Mouse (Mus musculus): ENCODE results near the gene Kynu.

Gene Kynu

DNA sequence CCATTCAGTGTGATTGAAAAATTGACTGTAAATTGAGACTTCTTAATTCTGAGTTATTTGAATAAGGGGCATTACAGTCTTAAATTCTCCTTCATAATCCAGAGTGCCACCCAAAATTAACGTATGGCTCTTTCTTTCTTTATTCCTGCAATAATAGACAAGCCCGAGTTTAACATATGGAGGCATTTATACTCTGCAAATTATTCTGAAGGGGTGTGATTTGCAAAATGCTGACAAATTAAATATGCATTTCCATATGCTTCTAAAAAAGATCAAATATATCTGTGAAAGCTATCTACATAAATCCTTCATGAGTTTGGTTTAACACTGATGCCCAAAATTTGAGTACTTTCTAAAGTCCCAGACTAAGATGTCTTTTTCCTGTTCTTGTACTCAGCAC lies 91.8 kb downstream of the Kynu start:
- no peak for DNase-seq (ENCODE audit: low spot score)

DNA sequence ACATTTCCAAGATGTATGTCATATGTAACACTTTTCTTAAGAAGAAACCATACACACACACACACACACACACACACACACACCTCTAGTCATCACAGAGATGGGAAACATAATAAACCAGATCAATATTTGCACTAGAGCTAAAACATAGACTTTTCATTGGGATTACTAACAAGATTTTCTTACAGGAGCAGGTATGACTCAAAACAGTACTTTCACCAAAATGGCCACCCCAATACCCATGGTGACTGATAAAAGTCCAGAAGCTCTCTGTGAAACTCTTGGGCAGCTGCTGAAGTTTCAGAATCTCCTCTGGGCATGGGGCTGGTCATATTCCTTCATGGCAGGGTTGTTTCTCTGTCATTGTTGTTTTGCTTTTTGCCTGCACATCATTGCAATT lies 114.5 kb downstream of the Kynu start:
- DNase-seq (ENCODE audit: low spot score), result no peak

DNA sequence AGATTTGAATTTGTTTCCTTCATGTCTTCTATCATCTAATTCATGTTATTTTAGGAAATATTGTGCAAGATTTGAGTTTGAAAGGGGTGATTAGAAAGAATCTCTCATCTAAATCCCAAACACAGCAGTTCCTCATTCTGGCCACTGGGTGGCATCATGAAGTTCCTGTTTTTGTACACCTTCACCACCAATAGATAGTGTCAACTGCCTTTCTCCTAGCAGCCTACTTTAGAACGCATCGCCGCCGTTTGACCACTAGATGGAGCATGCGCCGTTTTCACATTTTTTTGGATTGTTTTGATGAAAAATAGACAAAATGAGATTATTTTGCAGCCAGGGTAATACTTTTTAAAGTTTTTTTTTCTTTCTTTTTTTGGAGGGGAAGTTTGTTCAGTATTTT lies 118.5 kb downstream of the Kynu start:
- DNase-seq (ENCODE audit: low spot score), result peak; percentile 71

DNA sequence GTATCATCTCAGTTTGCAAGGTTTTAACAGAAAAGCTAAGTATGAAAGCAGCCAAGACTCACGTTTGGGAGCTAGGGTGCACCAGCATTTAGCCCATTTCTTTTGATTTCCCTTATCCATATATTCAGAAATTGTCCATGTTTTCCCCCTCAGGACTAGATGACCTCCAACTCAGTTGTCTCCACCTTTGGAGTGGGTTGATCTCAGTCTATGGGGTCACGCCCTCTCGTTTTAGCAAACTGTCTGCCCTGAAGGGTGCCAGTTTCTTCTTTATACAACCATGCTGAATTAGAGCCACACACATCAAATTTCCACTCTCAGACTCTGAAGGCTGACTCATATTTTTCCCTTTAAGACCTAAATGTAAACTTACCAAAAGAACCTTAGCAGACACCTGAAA lies 119.0 kb downstream of the Kynu start:
- no peak for DNase-seq (ENCODE audit: low spot score)

DNA sequence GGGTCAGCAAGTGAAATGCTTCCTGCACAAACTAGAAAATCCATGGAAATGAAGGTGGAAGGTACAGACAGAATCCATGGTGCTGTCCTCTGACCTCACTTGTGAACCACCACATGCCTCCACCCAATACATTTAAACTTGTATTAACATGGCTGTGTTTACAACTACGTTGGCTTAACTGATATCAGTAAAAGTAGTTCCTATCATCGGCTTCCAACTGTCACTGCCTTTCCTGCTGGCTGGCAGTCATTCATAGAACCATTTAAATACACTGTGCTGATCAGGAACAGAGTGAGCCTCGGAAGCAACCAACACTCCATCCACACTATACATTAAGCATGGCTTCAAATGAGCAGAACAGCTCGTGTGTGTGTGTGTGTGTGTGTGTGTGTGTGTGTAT lies 120.1 kb downstream of the Kynu start:
- no peak for DNase-seq (ENCODE audit: low spot score)

DNA sequence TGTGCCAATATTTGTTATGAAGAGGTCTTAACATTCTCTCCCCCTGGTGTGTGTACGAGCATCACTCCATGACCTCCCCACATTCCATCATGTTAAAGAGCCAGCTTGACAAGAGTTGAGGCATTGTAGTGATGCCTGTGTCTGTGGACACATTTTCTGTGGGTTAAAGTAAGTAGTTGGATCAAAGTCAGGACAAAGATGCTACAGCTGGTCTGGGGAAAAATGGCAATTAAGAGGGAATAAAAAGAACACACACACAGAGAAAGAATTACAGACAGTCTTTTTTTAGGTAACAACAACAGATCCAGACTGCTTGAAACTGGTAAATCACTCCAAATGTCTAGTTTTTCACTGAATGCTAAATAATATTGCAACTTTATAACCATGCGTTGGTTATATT lies 135.3 kb downstream of the Kynu start:
- no peak for DNase-seq (ENCODE audit: low spot score)

DNA sequence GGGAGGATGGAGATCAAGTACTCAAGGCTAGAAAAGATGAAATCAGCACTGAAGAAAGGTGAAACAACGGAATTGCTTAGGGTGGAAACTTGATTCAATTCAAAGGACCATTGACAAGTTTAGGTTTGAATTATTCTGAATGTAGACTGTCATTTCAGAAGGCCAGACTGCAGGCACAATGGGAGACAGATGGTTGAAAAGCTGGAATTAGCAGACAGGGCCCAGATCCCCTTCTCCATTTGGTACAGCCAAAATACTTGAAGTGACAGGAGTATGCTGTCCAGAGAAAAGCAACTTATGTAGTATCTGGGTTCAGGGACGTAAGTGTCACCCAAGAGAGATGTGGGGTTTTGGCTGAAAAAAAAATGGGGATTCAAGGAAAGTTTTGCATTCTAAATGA lies 136.2 kb downstream of the Kynu start:
- DNase-seq (ENCODE audit: low spot score), result no peak

DNA sequence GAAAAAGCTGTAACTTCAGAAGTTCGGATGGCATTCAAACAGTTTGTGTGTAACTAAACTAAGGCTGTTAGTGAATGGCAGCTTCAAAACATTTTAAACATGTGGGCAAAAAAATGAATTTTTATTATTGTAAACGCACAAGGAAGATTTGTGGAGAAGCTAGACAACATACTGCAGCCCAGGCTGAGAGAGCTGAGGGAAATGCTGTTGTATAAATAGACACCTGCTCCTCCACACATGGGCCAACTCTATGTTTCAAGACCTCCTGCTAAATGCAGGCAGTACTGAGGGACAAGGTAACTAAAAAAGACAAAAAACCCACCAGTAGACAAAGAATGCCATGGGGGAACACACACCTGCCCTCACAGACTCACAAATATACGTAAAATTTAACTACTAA lies 140.5 kb downstream of the Kynu start:
- no peak for DNase-seq (ENCODE audit: low spot score)

DNA sequence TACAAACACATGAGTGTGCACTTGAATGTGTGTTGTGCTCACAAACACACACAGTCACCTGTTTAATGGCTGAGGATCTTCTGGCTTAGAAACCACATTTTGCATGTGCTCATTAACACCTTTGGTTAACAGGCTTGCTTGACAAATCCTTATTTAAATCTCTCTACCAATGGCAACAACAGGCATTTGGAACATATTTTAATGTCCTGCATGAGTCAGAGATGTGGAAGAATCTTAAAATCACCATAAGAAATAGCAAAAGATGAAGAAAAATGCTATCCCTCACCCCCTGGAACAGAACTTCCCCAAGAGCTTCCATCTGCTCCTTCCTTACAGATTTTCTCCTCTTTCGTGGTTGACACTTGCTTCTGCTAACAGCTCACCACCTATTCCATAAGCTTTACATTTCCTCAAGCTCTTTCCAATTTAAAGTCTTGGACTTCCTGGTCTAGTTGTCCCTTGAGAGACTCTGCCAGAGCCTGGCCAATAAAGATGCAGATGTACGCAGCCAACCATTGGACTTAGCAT lies 157.5 kb downstream of the Kynu start:
- no peak for DNase-seq (ENCODE audit: low spot score)

DNA sequence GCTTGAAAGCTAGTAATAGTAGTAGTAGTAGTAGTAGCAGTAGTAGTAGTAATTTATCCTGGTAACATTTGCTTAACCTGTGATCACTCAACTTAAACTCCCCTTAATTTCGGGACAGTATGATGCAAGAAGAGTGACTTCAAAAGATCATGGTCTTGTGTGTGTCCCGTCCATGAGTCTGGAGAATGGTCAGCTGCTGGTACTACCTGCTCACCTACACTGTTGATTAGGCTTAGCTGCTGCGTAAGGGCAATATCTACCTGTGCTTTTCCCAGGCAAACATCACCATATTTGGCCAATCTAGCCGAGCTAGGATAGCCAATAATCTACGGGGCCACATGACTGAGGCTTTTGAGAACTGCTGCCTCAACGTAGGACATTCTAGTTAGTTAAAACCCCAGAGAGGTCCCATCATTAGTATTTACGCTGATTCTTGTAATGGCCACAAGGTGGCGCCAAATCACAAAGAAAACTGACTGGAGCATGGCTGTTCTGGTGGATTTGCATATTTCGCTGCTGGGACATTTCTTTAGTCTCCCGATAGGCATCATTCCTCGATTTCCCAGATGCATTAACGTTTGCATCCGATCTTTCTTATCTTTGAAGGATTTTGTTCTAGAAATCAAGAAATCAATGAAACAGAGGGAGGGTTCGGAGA lies 167.4 kb downstream of the Kynu start:
- DNase-seq (ENCODE audit: low spot score), result peak; percentile 70

DNA sequence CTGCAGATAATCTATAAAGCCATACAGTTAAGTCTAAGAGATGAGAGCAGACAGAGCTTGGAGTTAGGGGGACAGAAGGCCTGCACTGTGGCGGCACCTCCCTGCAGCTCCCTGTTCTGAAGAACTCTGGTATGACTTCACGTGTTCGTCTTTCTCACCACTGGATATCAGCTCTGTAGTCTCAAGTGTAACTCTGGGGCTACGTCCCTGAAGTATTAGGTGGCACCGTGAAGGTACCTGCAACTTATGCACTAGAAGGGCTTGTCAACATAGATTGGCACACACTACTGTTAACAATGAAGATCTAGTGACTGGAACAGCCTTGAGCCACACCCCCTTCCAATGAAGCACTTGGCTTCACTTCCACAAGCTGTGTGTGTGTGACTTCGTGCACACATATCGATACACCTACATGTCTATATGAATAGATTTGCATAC lies 168.0 kb downstream of the Kynu start:
- DNase-seq (ENCODE audit: low spot score), result no peak

DNA sequence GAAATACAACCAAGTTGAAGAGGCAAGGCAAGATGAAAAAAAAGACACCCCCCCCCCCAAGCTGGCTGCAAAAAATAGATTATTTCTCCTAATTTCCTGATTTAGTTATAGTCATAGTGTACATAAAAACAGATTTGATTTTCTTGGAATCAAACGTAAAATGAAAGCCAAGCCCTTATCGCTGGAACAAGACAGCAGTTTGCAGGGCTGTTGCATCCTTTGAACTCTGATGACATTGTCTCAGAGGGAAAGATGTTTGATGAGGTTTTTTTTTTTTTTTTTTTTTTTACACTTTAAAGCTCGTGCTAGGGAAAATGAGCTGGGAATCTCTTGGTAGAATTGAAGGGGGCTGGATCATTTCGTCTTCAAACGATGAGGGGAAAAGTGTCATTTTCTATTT lies 172.1 kb downstream of the Kynu start:
- DNase-seq (ENCODE audit: low spot score), result no peak

DNA sequence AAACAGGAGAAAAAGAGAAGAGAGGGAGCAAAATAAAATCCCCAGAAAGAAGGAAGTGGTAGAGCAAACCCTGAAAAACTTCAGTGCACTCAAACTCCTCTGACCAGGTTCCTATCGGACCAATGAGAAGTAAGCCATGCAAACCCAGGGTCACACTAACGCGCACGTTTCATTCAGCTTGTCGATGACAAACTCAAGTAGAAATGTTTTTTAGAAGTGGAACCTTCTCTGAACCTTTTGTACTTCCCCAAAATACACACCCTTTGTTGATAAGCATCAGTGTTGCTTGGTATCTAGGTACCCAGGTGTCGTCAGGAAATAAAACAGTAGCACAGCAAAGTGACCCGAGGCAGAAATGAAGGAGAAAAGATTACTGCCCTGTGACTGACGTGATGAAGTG lies 172.6 kb downstream of the Kynu start:
- peak; percentile 88 for DNase-seq (ENCODE audit: low spot score)

DNA sequence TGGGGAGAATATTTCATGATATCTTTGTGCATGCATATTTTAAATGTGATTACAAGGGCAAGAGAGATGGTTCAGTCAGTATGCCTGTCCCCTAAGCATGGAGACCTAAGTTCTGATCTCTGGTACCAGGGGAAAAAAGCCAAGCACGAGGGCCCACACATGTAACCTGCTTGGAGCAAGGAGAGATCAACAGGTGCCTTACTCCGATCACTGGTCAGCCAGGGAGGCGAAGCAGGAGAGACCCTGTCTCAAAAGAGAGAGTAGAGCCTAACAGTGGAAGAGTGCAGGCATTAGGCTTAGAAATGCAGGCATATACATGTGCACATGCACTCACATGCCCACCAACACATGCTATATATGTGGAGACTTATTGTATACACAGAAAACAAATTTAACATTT lies 173.7 kb downstream of the Kynu start:
- DNase-seq (ENCODE audit: low spot score), result no peak

Measured in T-cell, adult 2 months (primary cell).